Mouse (Mus musculus): Measurements from ENCODE around the gene Golga5.
A peak's percentile ranks its signal among the peaks of the same experiment; 100 is the strongest.

Golga5 gene

GRCm38 (mm10) chr12:102468894-102469764, at the start of gene Golga5:
TSS of gene Golga5 (plus strand) at chr12:102469135.
- peak; percentile 78 for DNase-seq (ENCODE audit: extremely low read depth, low read depth)

- no peak for DNase-seq (ENCODE audit: extremely low read depth, low read depth)
Observed at GRCm38 (mm10) chr12:102419544-102419943, 49.4 kb upstream of the Golga5 start.

GRCm38 (mm10) chr12:102420168-102420890, 48.6 kb upstream of the Golga5 start:
- DNase-seq (ENCODE audit: extremely low read depth, low read depth), result no peak

GRCm38 (mm10) chr12:102422065-102422464, 46.9 kb upstream of the Golga5 start:
- no peak for DNase-seq (ENCODE audit: extremely low read depth, low read depth)

- no peak for DNase-seq (ENCODE audit: extremely low read depth, low read depth)
Observed at GRCm38 (mm10) chr12:102422623-102423320, 46.2 kb upstream of the Golga5 start.

- DNase-seq (ENCODE audit: extremely low read depth, low read depth), result no peak
Observed at GRCm38 (mm10) chr12:102423625-102424024, 45.3 kb upstream of the Golga5 start.

- DNase-seq (ENCODE audit: extremely low read depth, low read depth), result no peak
Observed at GRCm38 (mm10) chr12:102424456-102424855, 44.5 kb upstream of the Golga5 start.

- no peak for DNase-seq (ENCODE audit: extremely low read depth, low read depth)
Observed at GRCm38 (mm10) chr12:102425048-102425578, 43.8 kb upstream of the Golga5 start.

- DNase-seq (ENCODE audit: extremely low read depth, low read depth), result peak; percentile 81
Observed at GRCm38 (mm10) chr12:102426285-102426684, 42.6 kb upstream of the Golga5 start.

GRCm38 (mm10) chr12:102429656-102430055, 39.3 kb upstream of the Golga5 start:
- no peak for DNase-seq (ENCODE audit: extremely low read depth, low read depth)

- DNase-seq (ENCODE audit: extremely low read depth, low read depth), result no peak
Observed at GRCm38 (mm10) chr12:102430228-102430627, 38.7 kb upstream of the Golga5 start.

GRCm38 (mm10) chr12:102432238-102432637, 36.7 kb upstream of the Golga5 start:
- DNase-seq (ENCODE audit: extremely low read depth, low read depth), result no peak

GRCm38 (mm10) chr12:102434107-102434506, 34.8 kb upstream of the Golga5 start:
- DNase-seq (ENCODE audit: extremely low read depth, low read depth), result no peak

GRCm38 (mm10) chr12:102436939-102437526, 31.9 kb upstream of the Golga5 start:
- DNase-seq (ENCODE audit: extremely low read depth, low read depth), result no peak

GRCm38 (mm10) chr12:102437952-102438351, 31.0 kb upstream of the Golga5 start:
- no peak for DNase-seq (ENCODE audit: extremely low read depth, low read depth)

- no peak for DNase-seq (ENCODE audit: extremely low read depth, low read depth)
Observed at GRCm38 (mm10) chr12:102438983-102439631, 29.8 kb upstream of the Golga5 start.

- DNase-seq (ENCODE audit: extremely low read depth, low read depth), result peak; percentile 89
Observed at GRCm38 (mm10) chr12:102439632-102440023, 29.3 kb upstream of the Golga5 start, which contains the start of gene Lgmn. TSS of gene Lgmn (minus strand) at chr12:102439813.

- DNase-seq (ENCODE audit: extremely low read depth, low read depth), result no peak
Observed at GRCm38 (mm10) chr12:102440551-102440950, 28.4 kb upstream of the Golga5 start.

- DNase-seq (ENCODE audit: extremely low read depth, low read depth), result no peak
Observed at GRCm38 (mm10) chr12:102441141-102441540, 27.8 kb upstream of the Golga5 start.

- no peak for DNase-seq (ENCODE audit: extremely low read depth, low read depth)
Observed at GRCm38 (mm10) chr12:102442639-102443038, 26.3 kb upstream of the Golga5 start.

- no peak for DNase-seq (ENCODE audit: extremely low read depth, low read depth)
Observed at GRCm38 (mm10) chr12:102443676-102444075, 25.3 kb upstream of the Golga5 start.

All from MEL-GATA-1-ER (cell line).